Mouse (Mus musculus): ENCODE data around the gene Arap1. TPM values are rescaled to one million over a fixed set of nuclear protein-coding genes. Genes with fewer than 3 reads are reported as not detected.

Arap1 gene
- total and polyA plus RNA-seq, 3 experiments = 21.2 to 46.1 (median 38.5) TPM

GRCm38 (mm10) chr7:101385866-101386452, 38.1 kb downstream of the Arap1 start:
- DNase-seq (ENCODE audit: extremely low read depth) = no peak
- no peak overlapping the region for H3K9ac ChIP-seq (ENCODE audit: insufficient read depth, low read depth)
- H3K4me1 ChIP-seq (ENCODE audit: control insufficient read depth in 1 of 2, insufficient read depth in 2 of 2) = peaks cover 35 to 48% of the 10 kb centered on the region in 2 experiments
- H3K36me3 ChIP-seq (replicated peaks in 1 of 2; ENCODE audit: control insufficient read depth in 1 of 2, insufficient read depth in 1 of 2, low read length in 1 of 2) = peaks cover 49 to 91% of the 10 kb centered on the region in 2 experiments
- H3K4me3 ChIP-seq (replicated peaks in 1 of 3; ENCODE audit: low read depth in 2 of 3, low read length in 2 of 3, poor library complexity in 1 of 3) = no peak overlapping the region
- dilution Hi-C loops (cut with MboI; ENCODE audit: extremely low pct_ligation_motif_present, extremely low pct_unique_long_range_greater_than_20kb, low sequenced_read_pairs) (no loop called here), in situ Hi-C loops (cut with MboI; ENCODE audit: low pct_ligation_motif_present, low pct_unique_long_range_greater_than_20kb, low sequenced_read_pairs) (no loop called here)
- H3K9me3 ChIP-seq (replicated peaks; ENCODE audit: low read length) = no peaks in the 10 kb centered on the region
- TF ChIP-seq MXI1 (IDR thresholded peaks at IDR 0.05; ENCODE audit: low read depth, low read length) (no peak), ZC3H11A (IDR thresholded peaks at IDR 0.05; ENCODE audit: low read depth, low read length) (no peak), NRF1 (IDR thresholded peaks at IDR 0.05; ENCODE audit: low read depth, low read length) (no peak), CTCF (conservative IDR thresholded peaks at IDR 0.05 in 1 of 2, IDR thresholded peaks at IDR 0.05 in 1 of 2; ENCODE audit: low read depth in 2 of 2, low read length in 2 of 2) (no peak), RAD21 (IDR thresholded peaks at IDR 0.05; ENCODE audit: low read depth, low read length) (no peak), ELF1 (IDR thresholded peaks at IDR 0.05; ENCODE audit: low read depth, low read length) (no peak), RCOR1 (conservative IDR thresholded peaks at IDR 0.05; ENCODE audit: low read depth, low read length) (no peak), NELFE (IDR thresholded peaks at IDR 0.05; ENCODE audit: low read depth, low read length) (no peak), JUN (IDR thresholded peaks at IDR 0.05; ENCODE audit: insufficient read depth, low read depth, low read length) (no peak), ZKSCAN1 (IDR thresholded peaks at IDR 0.05; ENCODE audit: borderline replicate concordance, low read depth, low read length) (no peak), MAX (IDR thresholded peaks at IDR 0.05; ENCODE audit: low read length) (no peak), SIN3A (IDR thresholded peaks at IDR 0.05; ENCODE audit: low read length) (no peak), USF1 (IDR thresholded peaks at IDR 0.05; ENCODE audit: low read depth, low read length) (no peak)
- H3K27me3 ChIP-seq (replicated peaks) = no peaks in the 10 kb centered on the region
- H3K27ac ChIP-seq (ENCODE audit: insufficient read depth, low read depth) = no peak overlapping the region
- no peak overlapping the region for H3K4me2 ChIP-seq (ENCODE audit: insufficient read depth, low read depth, poor library complexity, severe bottlenecking)
- H3K79me2 ChIP-seq (replicated peaks; ENCODE audit: control insufficient read depth, extremely low read depth, insufficient read depth, poor library complexity, severe bottlenecking) = no peaks in the 10 kb centered on the region

GRCm38 (mm10) chr7:101389256-101389655, 41.4 kb downstream of the Arap1 start:
- dilution Hi-C loops (cut with MboI; ENCODE audit: extremely low pct_ligation_motif_present, extremely low pct_unique_long_range_greater_than_20kb, low sequenced_read_pairs) = no loop called here
- in situ Hi-C loops (cut with MboI; ENCODE audit: low pct_ligation_motif_present, low pct_unique_long_range_greater_than_20kb, low sequenced_read_pairs) = no loop called here
- H3K36me3 ChIP-seq (replicated peaks in 1 of 2; ENCODE audit: control insufficient read depth in 1 of 2, insufficient read depth in 1 of 2, low read length in 1 of 2) = peaks cover 77 to 100% of the 10 kb centered on the region in 2 experiments
- peaks cover 14 to 16% of the 10 kb centered on the region in 2 experiments for H3K4me1 ChIP-seq (ENCODE audit: control insufficient read depth in 1 of 2, insufficient read depth in 2 of 2)
- DNase-seq (ENCODE audit: extremely low read depth) = no peak
- no peak overlapping the region for H3K27ac ChIP-seq (ENCODE audit: insufficient read depth, low read depth)
- no peaks in the 10 kb centered on the region for H3K27me3 ChIP-seq (replicated peaks)
- H3K9me3 ChIP-seq (replicated peaks; ENCODE audit: low read length) = no peaks in the 10 kb centered on the region
- no peak for TF ChIP-seq CHD2 (IDR thresholded peaks at IDR 0.05; ENCODE audit: low read length)
- TF ChIP-seq EP300 (IDR thresholded peaks at IDR 0.05; ENCODE audit: low read length) = no peak
- no peak for TF ChIP-seq HCFC1 (IDR thresholded peaks at IDR 0.05; ENCODE audit: low read depth, low read length)
- H3K79me2 ChIP-seq (replicated peaks; ENCODE audit: control insufficient read depth, extremely low read depth, insufficient read depth, poor library complexity, severe bottlenecking) = no peaks in the 10 kb centered on the region
- no peak overlapping the region for H3K4me3 ChIP-seq (replicated peaks in 1 of 3; ENCODE audit: low read depth in 2 of 3, low read length in 2 of 3, poor library complexity in 1 of 3)
- H3K4me2 ChIP-seq (ENCODE audit: insufficient read depth, low read depth, poor library complexity, severe bottlenecking) = no peak overlapping the region
- H3K9ac ChIP-seq (ENCODE audit: insufficient read depth, low read depth) = no peak overlapping the region

Measured in CH12.LX (cell line).